Mouse (Mus musculus): ENCODE measurements at regions not wholly inside any gene's neighbourhood (a gene's known extent, or its start where the extent isn't known, plus 50 kb on each side); places are given as distances from the start of the nearest gene placed in this dataset.

- no peaks in the 10 kb centered on the region for H3K27me3 ChIP-seq (ENCODE audit: control insufficient read depth, insufficient read depth, low read length)
Observed at GRCm38 (mm10) chr1:194268028-194268427, 350.0 kb upstream of the Plxna2 start.

GRCm38 (mm10) chr1:194262374-194262773, 355.6 kb upstream of the Plxna2 start:
- Histone ChIP-seq H3K36me3 (ENCODE audit: control insufficient read depth, insufficient read depth, low read length) (no peaks in the 10 kb centered on the region), H3K4me1 (ENCODE audit: control insufficient read depth, insufficient read depth, insufficient read length) (no peaks in the 10 kb centered on the region), H3K27ac (ENCODE audit: insufficient read depth, low read length) (no peak overlapping the region), H3K4me3 (ENCODE audit: extremely low read depth, insufficient read depth, insufficient read length) (no peak overlapping the region), H3K27me3 (ENCODE audit: control insufficient read depth, insufficient read depth, low read length) (no peaks in the 10 kb centered on the region)
- no peak for DNase-seq (ENCODE audit: low read depth in 1 of 2, low spot score in 2 of 2)
- TF ChIP-seq POLR2A (IDR thresholded peaks at IDR 0.05; ENCODE audit: low read depth, low read length) (no peak), CTCF (IDR thresholded peaks at IDR 0.05; ENCODE audit: extremely low read depth, insufficient read depth, insufficient read length, insufficient replicate concordance) (no peak)
- 74% methylated on average over 4 of the region's 4 CpGs for WGBS

More at GRCm38 (mm10) chr1:194268028-194268427, 350.0 kb upstream of the Plxna2 start:
- Histone ChIP-seq H3K36me3 (ENCODE audit: control insufficient read depth, insufficient read depth, low read length) (no peaks in the 10 kb centered on the region), H3K4me3 (ENCODE audit: extremely low read depth, insufficient read depth, insufficient read length) (no peak overlapping the region), H3K4me1 (ENCODE audit: control insufficient read depth, insufficient read depth, insufficient read length) (no peaks in the 10 kb centered on the region), H3K27ac (ENCODE audit: insufficient read depth, low read length) (no peak overlapping the region)
- no peak for TF ChIP-seq POLR2A (IDR thresholded peaks at IDR 0.05; ENCODE audit: low read depth, low read length)
- DNase-seq (ENCODE audit: low read depth in 1 of 2, low spot score in 2 of 2) = no peak

DNA sequence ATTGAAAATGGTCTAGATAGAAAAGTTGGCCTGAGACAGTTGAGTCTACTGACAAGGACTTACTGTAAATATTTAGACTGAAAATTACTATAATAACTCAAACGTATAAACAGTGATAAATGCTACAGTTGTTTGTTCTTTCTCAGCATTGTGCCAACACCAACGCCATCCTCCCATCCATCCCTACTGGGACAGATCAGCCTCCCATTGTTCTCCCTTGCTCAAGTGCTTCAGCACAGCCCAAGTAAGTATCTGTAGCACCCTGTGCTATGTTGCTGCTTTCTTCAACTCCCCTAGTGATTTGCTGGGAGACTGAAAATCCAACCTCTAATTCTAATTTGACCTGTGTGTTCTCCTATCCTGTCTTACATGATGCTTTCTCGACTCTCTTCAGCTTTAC, 358.1 kb upstream of the Plxna2 start:
- H3K4me3 ChIP-seq (ENCODE audit: extremely low read depth, insufficient read depth, insufficient read length) = no peak overlapping the region
- 82% methylated on average over 3 of the region's 3 CpGs for WGBS
- no peaks in the 10 kb centered on the region for H3K36me3 ChIP-seq (ENCODE audit: control insufficient read depth, insufficient read depth, low read length)

GRCm38 (mm10) chr1:194244776-194245366, 373.1 kb upstream of the Plxna2 start:
- DNase-seq (ENCODE audit: low read depth in 1 of 2, low spot score in 2 of 2) = no peak
- Histone ChIP-seq H3K27ac (ENCODE audit: insufficient read depth, low read length) (no peak overlapping the region), H3K27me3 (ENCODE audit: control insufficient read depth, insufficient read depth, low read length) (no peaks in the 10 kb centered on the region), H3K4me3 (ENCODE audit: extremely low read depth, insufficient read depth, insufficient read length) (no peak overlapping the region), H3K4me1 (ENCODE audit: control insufficient read depth, insufficient read depth, insufficient read length) (no peaks in the 10 kb centered on the region), H3K36me3 (ENCODE audit: control insufficient read depth, insufficient read depth, low read length) (no peaks in the 10 kb centered on the region)
- WGBS = 55% methylated on average over 1 of the region's 1 CpGs
- no peak for TF ChIP-seq POLR2A (IDR thresholded peaks at IDR 0.05; ENCODE audit: low read depth, low read length)
- TF ChIP-seq CTCF (IDR thresholded peaks at IDR 0.05; ENCODE audit: extremely low read depth, insufficient read depth, insufficient read length, insufficient replicate concordance) = no peak

More for the DNA sequence above, 358.1 kb upstream of the Plxna2 start:
- no peak overlapping the region for H3K27ac ChIP-seq (ENCODE audit: insufficient read depth, low read length)
- DNase-seq (ENCODE audit: low read depth in 1 of 2, low spot score in 2 of 2) = no peak
- TF ChIP-seq POLR2A (IDR thresholded peaks at IDR 0.05; ENCODE audit: low read depth, low read length) (no peak), CTCF (IDR thresholded peaks at IDR 0.05; ENCODE audit: extremely low read depth, insufficient read depth, insufficient read length, insufficient replicate concordance) (no peak)
- H3K27me3 ChIP-seq (ENCODE audit: control insufficient read depth, insufficient read depth, low read length) = no peaks in the 10 kb centered on the region
- no peaks in the 10 kb centered on the region for H3K4me1 ChIP-seq (ENCODE audit: control insufficient read depth, insufficient read depth, insufficient read length)

DNA sequence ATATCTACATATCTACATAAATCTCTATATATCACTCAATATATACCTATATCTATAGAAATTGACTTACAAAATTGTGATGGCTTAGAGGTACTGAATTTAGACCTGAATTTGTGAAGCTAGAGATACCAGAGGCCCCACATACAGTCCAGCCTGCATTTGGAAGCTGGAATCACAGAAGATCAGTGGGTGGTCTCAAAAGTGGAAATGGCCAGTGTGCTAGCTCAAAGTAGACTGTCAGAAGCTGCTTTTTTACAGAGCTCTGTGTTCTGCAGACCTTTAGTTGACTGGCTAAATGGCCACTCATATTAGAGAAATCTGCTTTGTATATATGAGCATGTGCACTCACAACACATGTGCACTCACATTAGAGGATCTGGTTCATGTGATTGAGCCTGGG, 376.9 kb upstream of the Plxna2 start:
- Histone ChIP-seq H3K27me3 (ENCODE audit: control insufficient read depth, insufficient read depth, low read length) (no peaks in the 10 kb centered on the region), H3K36me3 (ENCODE audit: control insufficient read depth, insufficient read depth, low read length) (no peaks in the 10 kb centered on the region), H3K27ac (ENCODE audit: insufficient read depth, low read length) (no peak overlapping the region), H3K4me3 (ENCODE audit: extremely low read depth, insufficient read depth, insufficient read length) (no peak overlapping the region), H3K4me1 (ENCODE audit: control insufficient read depth, insufficient read depth, insufficient read length) (no peaks in the 10 kb centered on the region)
- TF ChIP-seq POLR2A (IDR thresholded peaks at IDR 0.05; ENCODE audit: low read depth, low read length) (no peak), CTCF (IDR thresholded peaks at IDR 0.05; ENCODE audit: extremely low read depth, insufficient read depth, insufficient read length, insufficient replicate concordance) (no peak)
- no peak for DNase-seq (ENCODE audit: low read depth in 1 of 2, low spot score in 2 of 2)

- H3K27me3 ChIP-seq (ENCODE audit: control insufficient read depth, insufficient read depth, low read length) = no peaks in the 10 kb centered on the region
- TF ChIP-seq CTCF (IDR thresholded peaks at IDR 0.05; ENCODE audit: extremely low read depth, insufficient read depth, insufficient read length, insufficient replicate concordance) (no peak), POLR2A (IDR thresholded peaks at IDR 0.05; ENCODE audit: low read depth, low read length) (no peak)
- no peaks in the 10 kb centered on the region for H3K36me3 ChIP-seq (ENCODE audit: control insufficient read depth, insufficient read depth, low read length)
- DNase-seq (ENCODE audit: low read depth in 1 of 2, low spot score in 2 of 2) = no peak
- WGBS = 84% methylated on average over 4 of the region's 4 CpGs
- no peak overlapping the region for H3K4me3 ChIP-seq (ENCODE audit: extremely low read depth, insufficient read depth, insufficient read length)
- no peak overlapping the region for H3K27ac ChIP-seq (ENCODE audit: insufficient read depth, low read length)
- no peaks in the 10 kb centered on the region for H3K4me1 ChIP-seq (ENCODE audit: control insufficient read depth, insufficient read depth, insufficient read length)
Observed at GRCm38 (mm10) chr1:194231206-194231605, 386.8 kb upstream of the Plxna2 start.

DNA sequence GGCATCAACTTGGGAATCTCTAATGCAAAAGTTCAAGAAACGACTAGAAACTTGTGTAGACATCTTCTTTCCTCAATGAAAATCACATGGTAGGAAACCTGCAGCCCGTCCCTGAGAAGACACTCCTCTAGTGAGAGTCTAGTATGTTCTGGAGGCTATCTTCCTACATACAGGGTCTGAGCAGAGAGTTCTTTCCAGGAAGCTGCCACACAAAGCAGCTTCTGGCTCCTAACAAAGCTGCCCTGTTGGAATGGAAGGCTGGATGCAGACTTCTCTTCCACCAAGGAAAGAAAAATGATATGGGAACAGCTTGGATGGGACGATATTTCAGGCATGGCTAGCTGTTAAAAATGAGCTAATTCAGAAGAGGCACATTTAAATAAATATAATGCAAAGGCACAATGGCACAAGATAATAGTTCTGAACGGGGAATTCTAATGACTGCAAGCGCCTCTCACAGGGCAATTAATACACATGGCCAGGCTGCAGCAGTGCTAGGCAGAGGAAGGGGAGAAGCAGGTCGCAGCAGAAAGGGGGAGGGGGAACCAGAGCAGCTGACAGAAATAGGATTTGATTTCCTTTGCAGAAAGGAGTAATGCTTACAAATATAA, 391.4 kb upstream of the Plxna2 start:
- no peak overlapping the region for H3K4me3 ChIP-seq (ENCODE audit: extremely low read depth, insufficient read depth, insufficient read length)
- WGBS = 53% methylated on average over 6 of the region's 6 CpGs
- H3K27ac ChIP-seq (ENCODE audit: insufficient read depth, low read length) = no peak overlapping the region
- H3K36me3 ChIP-seq (ENCODE audit: control insufficient read depth, insufficient read depth, low read length) = no peaks in the 10 kb centered on the region
- TF ChIP-seq CTCF (IDR thresholded peaks at IDR 0.05; ENCODE audit: extremely low read depth, insufficient read depth, insufficient read length, insufficient replicate concordance) = no peak
- no peak for TF ChIP-seq POLR2A (IDR thresholded peaks at IDR 0.05; ENCODE audit: low read depth, low read length)
- H3K4me1 ChIP-seq (ENCODE audit: control insufficient read depth, insufficient read depth, insufficient read length) = no peaks in the 10 kb centered on the region
- DNase-seq (ENCODE audit: low read depth in 1 of 2, low spot score in 2 of 2) = no peak
- H3K27me3 ChIP-seq (ENCODE audit: control insufficient read depth, insufficient read depth, low read length) = no peaks in the 10 kb centered on the region
